Mouse (Mus musculus): Measurements from ENCODE around the gene Wdr13. TPM values are rescaled to one million over a fixed set of nuclear protein-coding genes. Genes with fewer than 3 reads are reported as not detected.
"Not testable (repeated sequence)": the region's sequence is repeated elsewhere in the genome, so short reads cannot be mapped to it uniquely, and the experiment has no call there.

The Wdr13 gene
- polyA plus RNA-seq, 1 experiment from 2014 or later = 44.6 TPM

- 68% methylated on average over 4 of the region's 4 CpGs for WGBS
- no peak overlapping the region for H3K9ac ChIP-seq (replicated peaks)
- no peaks in the 10 kb centered on the region for H3K27me3 ChIP-seq
- no peak for ATAC-seq (ENCODE audit: low FRiP score, low read depth)
- H3K36me3 ChIP-seq = no peaks in the 10 kb centered on the region
- H3K9me3 ChIP-seq = no peaks in the 10 kb centered on the region
- H3K4me3 ChIP-seq = no peak overlapping the region
- H3K4me1 ChIP-seq = peaks cover 6% of the 10 kb centered on the region; the same call in 1 of the 2 replicates
- no peak overlapping the region for H3K4me2 ChIP-seq (replicated peaks)
- no peak overlapping the region for H3K27ac ChIP-seq (replicated peaks)
Observed at GRCm38 (mm10) chrX:8099435-8099834, 33.3 kb downstream of the Wdr13 start.

- Histone ChIP-seq H3K36me3 (no peaks in the 10 kb centered on the region), H3K4me1 (peaks cover 6% of the 10 kb centered on the region; the same call in 1 of the 2 replicates), H3K4me3 (peak overlapping the region; percentile 27), H3K27me3 (no peaks in the 10 kb centered on the region), H3K27ac (replicated peaks) (no peak overlapping the region), H3K9me3 (no peaks in the 10 kb centered on the region), H3K4me2 (replicated peaks) (peak overlapping the region; percentile 42), H3K9ac (replicated peaks) (no peak overlapping the region)
- peak; percentile 91 for ATAC-seq (ENCODE audit: low FRiP score, low read depth)
- 14% methylated on average over 15 of the region's 19 CpGs for WGBS
Observed at GRCm38 (mm10) chrX:8096787-8097242, 35.9 kb downstream of the Wdr13 start.

- H3K9me3 ChIP-seq; H3K36me3 ChIP-seq; H3K4me1 ChIP-seq; H3K27me3 ChIP-seq; H3K9ac ChIP-seq (replicated peaks); H3K27ac ChIP-seq (replicated peaks): not testable (repeated sequence)
- Histone ChIP-seq H3K4me2 (replicated peaks) (peak overlapping the region; percentile 47), H3K4me3 (peak overlapping the region; percentile 27)
- 23% methylated on average over 2 of the region's 48 CpGs for WGBS
- peak; percentile 89 for ATAC-seq (ENCODE audit: low FRiP score, low read depth)
Observed at GRCm38 (mm10) chrX:8096068-8096786, 36.5 kb downstream of the Wdr13 start.

GRCm38 (mm10) chrX:8095546-8095945, 37.1 kb downstream of the Wdr13 start:
- Histone ChIP-seq H3K4me3 (no peak overlapping the region), H3K9me3 (no peaks in the 10 kb centered on the region), H3K27ac (replicated peaks) (no peak overlapping the region), H3K4me2 (replicated peaks) (peak overlapping the region; percentile 47), H3K4me1 (peaks cover 4% of the 10 kb centered on the region; the same call in 1 of the 2 replicates), H3K36me3 (no peaks in the 10 kb centered on the region), H3K9ac (replicated peaks) (no peak overlapping the region), H3K27me3 (no peaks in the 10 kb centered on the region)
- 87% methylated on average over 10 of the region's 10 CpGs for WGBS
- no peak for ATAC-seq (ENCODE audit: low FRiP score, low read depth)

- not testable (repeated sequence) for H3K36me3 ChIP-seq; H3K27ac ChIP-seq (replicated peaks); H3K27me3 ChIP-seq; H3K9ac ChIP-seq (replicated peaks); H3K4me3 ChIP-seq; H3K4me2 ChIP-seq (replicated peaks); ATAC-seq (ENCODE audit: low FRiP score, low read depth); H3K4me1 ChIP-seq; H3K9me3 ChIP-seq
- WGBS = 84% methylated on average over 4 of the region's 5 CpGs
Observed at GRCm38 (mm10) chrX:8090954-8091347, 41.7 kb downstream of the Wdr13 start.

- H3K9ac ChIP-seq (replicated peaks) = no peak within 1 kb of the TSS
- no peaks in the 10 kb centered on the region for H3K9me3 ChIP-seq
- H3K27me3 ChIP-seq = no peaks in the 10 kb centered on the region
- H3K36me3 ChIP-seq = no peaks in the 10 kb centered on the region
- no peak within 1 kb of the TSS for H3K27ac ChIP-seq (replicated peaks)
- 84% methylated on average over 14 of the region's 14 CpGs for WGBS
- H3K4me2 ChIP-seq (replicated peaks) = no peak within 1 kb of the TSS
- ATAC-seq (ENCODE audit: low FRiP score, low read depth) = no peak
- H3K4me3 ChIP-seq = no peak within 1 kb of the TSS
- no peaks in the 10 kb centered on the region for H3K4me1 ChIP-seq
Observed at GRCm38 (mm10) chrX:8090346-8090953, 42.2 kb downstream of the Wdr13 start, which contains the start of gene Was. Was (minus strand) TSS chrX:8090498.

GRCm38 (mm10) chrX:8089746-8090145, 42.9 kb downstream of the Wdr13 start:
- H3K27me3 ChIP-seq = no peaks in the 10 kb centered on the region
- ATAC-seq (ENCODE audit: low FRiP score, low read depth) = no peak
- no peaks in the 10 kb centered on the region for H3K4me1 ChIP-seq
- H3K36me3 ChIP-seq = no peaks in the 10 kb centered on the region
- H3K4me3 ChIP-seq = no peak overlapping the region
- H3K9ac ChIP-seq (replicated peaks) = no peak overlapping the region
- H3K4me2 ChIP-seq (replicated peaks) = no peak overlapping the region
- no peak overlapping the region for H3K27ac ChIP-seq (replicated peaks)
- H3K9me3 ChIP-seq = no peaks in the 10 kb centered on the region
- 91% methylated on average over 3 of the region's 3 CpGs for WGBS

GRCm38 (mm10) chrX:8085611-8086010, 47.1 kb downstream of the Wdr13 start:
- no peaks in the 10 kb centered on the region for H3K36me3 ChIP-seq
- ATAC-seq (ENCODE audit: low FRiP score, low read depth) = no peak
- no peak overlapping the region for H3K4me2 ChIP-seq (replicated peaks)
- WGBS = 86% methylated on average over 8 of the region's 8 CpGs
- H3K9ac ChIP-seq (replicated peaks) = no peak overlapping the region
- H3K27me3 ChIP-seq = no peaks in the 10 kb centered on the region
- no peaks in the 10 kb centered on the region for H3K9me3 ChIP-seq
- H3K27ac ChIP-seq (replicated peaks) = no peak overlapping the region
- H3K4me3 ChIP-seq = no peak overlapping the region
- H3K4me1 ChIP-seq = no peaks in the 10 kb centered on the region

- WGBS = 89% methylated on average over 6 of the region's 6 CpGs
- Histone ChIP-seq H3K27ac (replicated peaks) (no peak overlapping the region), H3K9me3 (no peaks in the 10 kb centered on the region), H3K4me1 (no peaks in the 10 kb centered on the region), H3K4me2 (replicated peaks) (no peak overlapping the region), H3K9ac (replicated peaks) (no peak overlapping the region), H3K27me3 (no peaks in the 10 kb centered on the region), H3K36me3 (no peaks in the 10 kb centered on the region), H3K4me3 (no peak overlapping the region)
- no peak for ATAC-seq (ENCODE audit: low FRiP score, low read depth)
Observed at GRCm38 (mm10) chrX:8084771-8085259, 47.9 kb downstream of the Wdr13 start.

GRCm38 (mm10) chrX:8075104-8075503, 57.6 kb downstream of the Wdr13 start:
- WGBS = 41% methylated on average over 3 of the region's 3 CpGs
- peak; percentile 28 for ATAC-seq (ENCODE audit: low FRiP score, low read depth)
- peak overlapping the region; percentile 73 for H3K27ac ChIP-seq (replicated peaks)
- H3K4me1 ChIP-seq = 0 out of 2 replicates have a peak, but pooled peaks cover 7% of the 10 kb centered on the region
- no peaks in the 10 kb centered on the region for H3K9me3 ChIP-seq
- H3K4me2 ChIP-seq (replicated peaks) = peak overlapping the region; percentile 52
- no peaks in the 10 kb centered on the region for H3K27me3 ChIP-seq
- peak overlapping the region; percentile 58 for H3K4me3 ChIP-seq
- H3K36me3 ChIP-seq = peaks cover 13% of the 10 kb centered on the region
- H3K9ac ChIP-seq (replicated peaks) = peak overlapping the region; percentile 50

- H3K9me3 ChIP-seq = no peaks in the 10 kb centered on the region
- peaks cover 13% of the 10 kb centered on the region for H3K36me3 ChIP-seq
- peak within 1 kb of the TSS; percentile 55 for H3K9ac ChIP-seq (replicated peaks)
- peak within 1 kb of the TSS; percentile 86 for H3K27ac ChIP-seq (replicated peaks)
- ATAC-seq (ENCODE audit: low FRiP score, low read depth) = peak; percentile 97
- H3K4me3 ChIP-seq = peak within 1 kb of the TSS; percentile 58
- WGBS = 29% methylated on average over 46 of the region's 46 CpGs
- H3K27me3 ChIP-seq = no peaks in the 10 kb centered on the region
- H3K4me2 ChIP-seq (replicated peaks) = peak within 1 kb of the TSS; percentile 52
- H3K4me1 ChIP-seq = 0 out of 2 replicates have a peak, but pooled peaks cover 7% of the 10 kb centered on the region
Observed at GRCm38 (mm10) chrX:8074430-8075014, 58.2 kb downstream of the Wdr13 start, which contains the start of gene Suv39h1. Suv39h1 (minus strand) TSS chrX:8074760.
